Mouse (Mus musculus) neural tube, embryonic 12.5 days (tissue): ENCODE results near the gene Smim4. TPM values are rescaled to one million over a fixed set of nuclear protein-coding genes. Genes with fewer than 3 reads are reported as not detected.

ENCODE experiments used
- ATAC-seq: fragments of 200-750 bp; cut with Nextera tagmentation; 2 replicates; pipeline ENCODE4 v1.8.0; 2017; ENCODE audit warnings: low read depth, mild to moderate bottlenecking, moderate TSS enrichment, moderate library complexity; ENCODE audit not compliant: low FRiP score
- H3K27ac ChIP-seq: fragments of 300-500 bp; sonication (generic); 2 replicates; pipeline ENCODE4 v1.5.1; 2016
- H3K27me3 ChIP-seq: fragments of 300-500 bp; sonication (generic); replicated peaks from 2 replicates; pipeline ENCODE4 v1.6.1; 2016; ENCODE audit warnings: mild to moderate bottlenecking
- H3K36me3 ChIP-seq: fragments of 300-500 bp; sonication (generic); 2 replicates; pipeline ENCODE4 v1.6.1; 2016; ENCODE audit warnings: mild to moderate bottlenecking
- H3K4me1 ChIP-seq: fragments of 300-500 bp; sonication (generic); 2 replicates; pipeline ENCODE4 v1.6.1; 2016
- H3K4me2 ChIP-seq: fragments of 300-500 bp; sonication (generic); replicated peaks from 2 replicates; pipeline ENCODE4 v1.6.1; 2016; ENCODE audit warnings: mild to moderate bottlenecking
- H3K4me3 ChIP-seq: fragments of 300-500 bp; sonication (generic); 2 replicates; pipeline ENCODE4 v1.5.1; 2016
- H3K9ac ChIP-seq: fragments of 300-500 bp; sonication (generic); 2 replicates; pipeline ENCODE4 v1.6.1; 2016; ENCODE audit warnings: mild to moderate bottlenecking
- H3K9me3 ChIP-seq: fragments of 300-500 bp; sonication (generic); 2 replicates; pipeline ENCODE4 v1.6.1; 2016; ENCODE audit warnings: mild to moderate bottlenecking
- WGBS: fragments of 180-500 bp; shearing (Covaris S2); methylation state at CpG from one replicate; pipeline ENCODE4 v1.1.7; 2016; 5-methylcytosine and 5-hydroxymethylcytosine counted together
- polyA plus RNA-seq: library from polyadenylated mRNA; unstranded; fragments of >200 nt; fragmentation: Nextera tagmentation; extraction: Ambion mirVana; gene quantifications from 2 replicates; pipeline ENCODE4 v1.2.1, GENCODE M21; 2016

The Smim4 gene
- polyA plus RNA-seq, 1 experiment from 2014 or later: 80.5 TPM

DNA sequence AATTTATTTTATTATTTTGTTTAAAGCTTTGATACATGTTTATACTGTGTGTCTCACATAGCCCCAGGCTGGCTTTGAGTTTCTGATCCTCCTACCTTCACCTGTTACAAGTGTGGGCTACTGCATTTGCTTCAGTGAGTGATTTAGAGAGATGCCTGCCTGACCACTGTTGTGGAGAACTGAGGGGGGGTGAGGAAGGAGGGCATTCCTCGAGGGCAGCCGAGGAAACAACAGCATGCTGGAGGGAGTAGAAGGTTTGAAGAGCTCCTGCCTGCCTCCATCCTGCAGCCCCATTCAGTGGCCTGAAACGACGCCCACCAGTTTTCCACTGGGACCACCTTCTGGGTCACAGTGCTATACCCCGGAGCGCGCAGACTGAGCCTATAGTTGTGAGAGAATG lies 36.7 kb upstream of the Smim4 start:
- Histone ChIP-seq H3K9me3 (no peaks in the 10 kb centered on the region), H3K9ac (no peak overlapping the region), H3K27ac (no peak overlapping the region), H3K4me1 (no peaks in the 10 kb centered on the region), H3K4me2 (no peak overlapping the region), H3K4me3 (no peak overlapping the region), H3K27me3 (no peaks in the 10 kb centered on the region), H3K36me3 (peaks cover 6% of the 10 kb centered on the region)
- WGBS: 60% methylated on average over 7 of the region's 7 CpGs
- ATAC-seq: no peak

DNA sequence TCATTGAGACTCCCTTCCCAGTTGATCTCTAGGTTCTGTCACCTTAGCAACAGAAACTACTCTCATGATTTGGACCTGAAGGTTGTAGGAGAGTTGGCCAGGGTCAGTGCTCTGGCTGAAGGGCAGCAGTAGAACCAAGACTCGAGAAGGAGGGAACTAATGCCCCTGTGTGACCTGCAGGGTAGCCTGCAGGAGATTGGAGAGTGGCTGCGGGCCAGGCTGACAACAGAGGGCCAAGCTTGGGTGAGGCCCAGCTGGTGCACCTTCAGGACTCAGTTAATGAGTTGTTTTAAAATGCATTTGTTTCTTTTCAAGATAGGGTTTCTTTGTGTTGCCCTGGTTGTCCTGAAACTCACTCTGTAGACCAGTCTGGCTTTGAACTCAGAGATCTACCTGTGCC lies 36.3 kb upstream of the Smim4 start:
- H3K9me3 ChIP-seq: no peaks in the 10 kb centered on the region
- H3K27me3 ChIP-seq: no peaks in the 10 kb centered on the region
- no peaks in the 10 kb centered on the region for H3K4me1 ChIP-seq
- 78% methylated on average over 2 of the region's 2 CpGs for WGBS
- no peak overlapping the region for H3K4me3 ChIP-seq
- no peak overlapping the region for H3K4me2 ChIP-seq
- H3K27ac ChIP-seq: no peak overlapping the region
- H3K9ac ChIP-seq: no peak overlapping the region
- H3K36me3 ChIP-seq: peaks cover 2% of the 10 kb centered on the region
- ATAC-seq: no peak

- H3K27ac ChIP-seq: no peak overlapping the region
- 89% methylated on average over 8 of the region's 8 CpGs for WGBS
- ATAC-seq: no peak
- H3K4me1 ChIP-seq: no peaks in the 10 kb centered on the region
- H3K4me3 ChIP-seq: no peak overlapping the region
- no peak overlapping the region for H3K4me2 ChIP-seq
- no peak overlapping the region for H3K9ac ChIP-seq
- H3K27me3 ChIP-seq: no peaks in the 10 kb centered on the region
- H3K9me3 ChIP-seq: no peaks in the 10 kb centered on the region
- H3K36me3 ChIP-seq: no peaks in the 10 kb centered on the region
Observed at GRCm38 (mm10) chr14:31164067-31164466, 35.3 kb upstream of the Smim4 start.

GRCm38 (mm10) chr14:31161638-31162037 lies 32.9 kb upstream of the Smim4 start:
- no peak for ATAC-seq

GRCm38 (mm10) chr14:31161191-31161590 lies 32.4 kb upstream of the Smim4 start:
- H3K27me3 ChIP-seq: no peaks in the 10 kb centered on the region
- H3K4me2 ChIP-seq: no peak overlapping the region
- H3K36me3 ChIP-seq: no peaks in the 10 kb centered on the region
- no peak overlapping the region for H3K4me3 ChIP-seq
- ATAC-seq: no peak
- H3K9ac ChIP-seq: no peak overlapping the region
- no peak overlapping the region for H3K27ac ChIP-seq
- H3K9me3 ChIP-seq: no peaks in the 10 kb centered on the region
- WGBS: 93% methylated on average over 7 of the region's 7 CpGs
- no peaks in the 10 kb centered on the region for H3K4me1 ChIP-seq

More at GRCm38 (mm10) chr14:31161638-31162037, 32.9 kb upstream of the Smim4 start:
- Histone ChIP-seq H3K9ac (no peak overlapping the region), H3K4me1 (no peaks in the 10 kb centered on the region), H3K27ac (no peak overlapping the region), H3K27me3 (no peaks in the 10 kb centered on the region), H3K4me3 (no peak overlapping the region), H3K36me3 (no peaks in the 10 kb centered on the region), H3K4me2 (no peak overlapping the region), H3K9me3 (no peaks in the 10 kb centered on the region)
- WGBS: 76% methylated on average over 10 of the region's 10 CpGs

- ATAC-seq: no peak
- H3K4me3 ChIP-seq: no peak overlapping the region
- H3K9me3 ChIP-seq: no peaks in the 10 kb centered on the region
- H3K4me2 ChIP-seq: no peak overlapping the region
- H3K9ac ChIP-seq: no peak overlapping the region
- 82% methylated on average over 27 of the region's 27 CpGs for WGBS
- no peak overlapping the region for H3K27ac ChIP-seq
- no peaks in the 10 kb centered on the region for H3K36me3 ChIP-seq
- no peaks in the 10 kb centered on the region for H3K27me3 ChIP-seq
- no peaks in the 10 kb centered on the region for H3K4me1 ChIP-seq
Observed at GRCm38 (mm10) chr14:31160196-31161150, 31.7 kb upstream of the Smim4 start.

GRCm38 (mm10) chr14:31145694-31146093 lies 16.9 kb upstream of the Smim4 start:
- H3K9ac ChIP-seq: no peak overlapping the region
- ATAC-seq: no peak
- H3K27ac ChIP-seq: no peak overlapping the region
- peaks cover 18% of the 10 kb centered on the region for H3K36me3 ChIP-seq
- H3K27me3 ChIP-seq: no peaks in the 10 kb centered on the region
- no peaks in the 10 kb centered on the region for H3K4me1 ChIP-seq
- WGBS: 86% methylated on average over 11 of the region's 11 CpGs
- H3K4me2 ChIP-seq: no peak overlapping the region
- no peak overlapping the region for H3K4me3 ChIP-seq
- no peaks in the 10 kb centered on the region for H3K9me3 ChIP-seq

- H3K9me3 ChIP-seq: no peaks in the 10 kb centered on the region
- no peak overlapping the region for H3K27ac ChIP-seq
- WGBS: 98% methylated on average over 14 of the region's 14 CpGs
- no peaks in the 10 kb centered on the region for H3K27me3 ChIP-seq
- no peak overlapping the region for H3K4me2 ChIP-seq
- peaks cover 65% of the 10 kb centered on the region for H3K36me3 ChIP-seq
- no peaks in the 10 kb centered on the region for H3K4me1 ChIP-seq
- ATAC-seq: no peak
- no peak overlapping the region for H3K9ac ChIP-seq
- H3K4me3 ChIP-seq: no peak overlapping the region
Observed at GRCm38 (mm10) chr14:31141011-31141410, 12.3 kb upstream of the Smim4 start.

- no peak for ATAC-seq
- no peaks in the 10 kb centered on the region for H3K9me3 ChIP-seq
- no peaks in the 10 kb centered on the region for H3K4me1 ChIP-seq
- H3K4me3 ChIP-seq: no peak overlapping the region
- peaks cover 74% of the 10 kb centered on the region for H3K36me3 ChIP-seq
- WGBS: 94% methylated on average over 15 of the region's 15 CpGs
- H3K27ac ChIP-seq: no peak overlapping the region
- no peak overlapping the region for H3K9ac ChIP-seq
- H3K4me2 ChIP-seq: no peak overlapping the region
- H3K27me3 ChIP-seq: no peaks in the 10 kb centered on the region
Observed at GRCm38 (mm10) chr14:31140141-31140540, 11.4 kb upstream of the Smim4 start.

DNA sequence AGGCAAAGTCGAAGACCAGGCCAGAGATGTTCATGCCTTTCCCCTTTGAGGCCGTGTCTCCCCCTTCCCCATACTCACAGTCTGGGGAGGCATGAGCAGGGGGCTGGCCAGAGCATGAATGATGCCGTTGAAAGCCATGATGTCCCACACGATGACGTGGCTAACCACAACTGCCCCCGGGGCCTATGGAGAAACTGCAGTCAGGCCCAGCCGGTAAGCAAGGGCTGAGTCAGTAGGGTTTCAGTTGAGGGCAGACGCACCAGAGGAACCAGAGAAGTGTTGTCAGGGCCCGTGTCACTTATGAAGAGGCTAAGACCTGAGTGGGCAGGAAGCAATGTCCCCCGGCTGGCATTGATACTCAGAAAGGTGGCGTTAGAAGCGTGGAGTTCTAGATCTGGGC lies 10.9 kb upstream of the Smim4 start:
- ATAC-seq: no peak
- Histone ChIP-seq H3K4me1 (no peaks in the 10 kb centered on the region), H3K27me3 (no peaks in the 10 kb centered on the region), H3K4me3 (no peak overlapping the region), H3K9me3 (no peaks in the 10 kb centered on the region), H3K36me3 (peaks cover 78% of the 10 kb centered on the region), H3K9ac (no peak overlapping the region), H3K27ac (no peak overlapping the region), H3K4me2 (no peak overlapping the region)
- 92% methylated on average over 12 of the region's 12 CpGs for WGBS

- H3K9ac ChIP-seq: no peak overlapping the region
- H3K9me3 ChIP-seq: no peaks in the 10 kb centered on the region
- no peak for ATAC-seq
- peaks cover 82% of the 10 kb centered on the region for H3K36me3 ChIP-seq
- 93% methylated on average over 9 of the region's 9 CpGs for WGBS
- no peak overlapping the region for H3K27ac ChIP-seq
- H3K4me1 ChIP-seq: no peaks in the 10 kb centered on the region
- no peak overlapping the region for H3K4me3 ChIP-seq
- H3K4me2 ChIP-seq: no peak overlapping the region
- H3K27me3 ChIP-seq: no peaks in the 10 kb centered on the region
Observed at GRCm38 (mm10) chr14:31138897-31139429, 10.2 kb upstream of the Smim4 start.

DNA sequence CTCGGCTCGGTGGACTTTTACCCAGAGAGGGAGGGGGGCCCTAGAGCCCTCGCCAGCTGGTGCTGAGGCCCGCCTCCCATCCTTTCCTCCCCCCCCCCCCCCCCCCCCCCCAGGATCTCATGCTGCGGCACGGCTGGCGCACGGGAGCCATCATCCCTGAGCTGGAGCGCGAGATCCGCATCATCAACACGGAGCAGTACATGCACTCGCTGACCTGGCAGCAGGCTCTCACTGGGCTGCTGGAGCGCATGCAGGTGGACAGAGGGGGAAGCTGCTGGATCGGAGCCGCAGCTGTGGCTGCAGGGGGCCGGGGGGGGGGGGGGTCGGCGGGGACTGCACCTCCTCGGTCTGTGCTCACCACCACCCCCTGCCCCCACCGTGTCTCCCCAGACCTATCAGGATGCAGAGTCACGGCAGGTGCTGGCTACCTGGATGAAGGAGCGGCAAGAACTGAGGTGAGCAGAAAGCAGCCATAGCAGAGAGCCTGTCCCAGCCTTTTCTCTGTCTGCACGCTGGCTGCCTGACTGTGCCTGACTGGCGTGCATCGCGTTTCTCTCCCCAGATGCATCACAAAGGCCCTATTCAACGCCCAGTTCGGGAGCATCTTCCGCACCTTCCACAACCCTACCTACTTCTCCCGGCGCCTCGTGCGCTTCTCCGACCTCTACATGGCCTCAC lies 9.6 kb upstream of the Smim4 start:
- no peak overlapping the region for H3K9ac ChIP-seq
- peaks cover 4% of the 10 kb centered on the region for H3K4me1 ChIP-seq
- H3K27me3 ChIP-seq: no peaks in the 10 kb centered on the region
- 89% methylated on average over 27 of the region's 35 CpGs for WGBS
- H3K27ac ChIP-seq: no peak overlapping the region
- no peak for ATAC-seq
- no peak overlapping the region for H3K4me3 ChIP-seq
- no peaks in the 10 kb centered on the region for H3K9me3 ChIP-seq
- H3K36me3 ChIP-seq: peaks cover 82% of the 10 kb centered on the region
- H3K4me2 ChIP-seq: no peak overlapping the region
